Mouse (Mus musculus) mouse embryonic stem cell (cell line): ENCODE results near the gene Ehd2.
"Not testable (repeated sequence)": the region's sequence is repeated elsewhere in the genome, so short reads cannot be mapped to it uniquely, and the experiment has no call there.

ENCODE experiments used
- in situ Hi-C, 2 experiments: fragments of 300-500 bp; cut with MboI; formaldehyde crosslinking; loops; 1 replicate in 1 of 2; 3 replicates in 1 of 2; pipeline ENCODE4 v1.14.3; 2019 to 2020; ENCODE audit warnings: low sequenced_read_pairs in 2 of 2, low pct_unique_long_range_greater_than_20kb in 1 of 2, mixed read lengths in 1 of 2; ENCODE audit not compliant: unreplicated experiment in 1 of 2

The Ehd2 gene

DNA sequence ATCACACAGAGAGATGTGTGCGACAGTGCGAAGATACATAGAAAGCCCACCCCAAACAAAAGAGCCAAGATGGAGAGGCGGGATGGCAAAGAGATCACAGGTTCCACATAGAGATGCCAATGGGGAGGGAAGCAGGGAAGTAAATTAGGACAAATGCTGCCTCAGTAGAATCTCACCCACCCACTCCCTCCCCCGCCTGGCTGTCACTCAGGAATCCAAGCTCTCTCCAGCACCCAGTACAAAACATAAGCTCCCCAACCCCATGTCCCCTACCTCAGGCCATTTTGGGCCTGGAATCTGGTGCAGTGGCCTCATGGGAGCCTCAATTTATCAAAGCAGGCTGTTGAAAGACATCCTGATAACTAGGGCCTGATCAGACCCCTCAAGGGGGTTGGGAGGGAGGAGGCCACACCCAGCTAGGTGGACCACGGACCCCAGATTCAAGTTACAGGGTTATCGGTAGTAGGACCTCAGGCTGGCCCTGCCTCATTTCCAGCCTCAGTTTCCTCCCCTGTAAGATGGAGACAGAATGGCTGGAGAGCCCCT is 46.6 kb downstream of the Ehd2 start:
- in situ Hi-C loops: no loop called here

DNA sequence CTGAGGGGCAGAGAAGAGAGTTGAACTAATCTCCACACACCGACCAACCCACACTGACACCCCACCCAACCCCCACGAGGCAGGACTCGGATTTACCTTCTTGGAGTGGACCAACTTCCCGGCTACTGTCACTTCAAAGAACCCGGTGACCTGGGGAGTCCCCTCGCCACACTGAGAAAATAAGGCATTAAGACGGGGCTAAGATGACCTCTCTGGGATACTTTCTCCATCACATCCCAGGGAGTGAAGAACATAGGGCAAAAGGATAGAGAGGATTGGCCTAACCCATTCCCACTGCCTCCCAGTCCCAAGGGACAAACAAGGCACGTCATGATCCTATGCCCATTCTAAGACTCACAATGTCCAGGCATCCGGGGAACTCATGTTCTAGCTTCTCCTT is 47.4 kb downstream of the Ehd2 start:
- in situ Hi-C loops: no loop called here

DNA sequence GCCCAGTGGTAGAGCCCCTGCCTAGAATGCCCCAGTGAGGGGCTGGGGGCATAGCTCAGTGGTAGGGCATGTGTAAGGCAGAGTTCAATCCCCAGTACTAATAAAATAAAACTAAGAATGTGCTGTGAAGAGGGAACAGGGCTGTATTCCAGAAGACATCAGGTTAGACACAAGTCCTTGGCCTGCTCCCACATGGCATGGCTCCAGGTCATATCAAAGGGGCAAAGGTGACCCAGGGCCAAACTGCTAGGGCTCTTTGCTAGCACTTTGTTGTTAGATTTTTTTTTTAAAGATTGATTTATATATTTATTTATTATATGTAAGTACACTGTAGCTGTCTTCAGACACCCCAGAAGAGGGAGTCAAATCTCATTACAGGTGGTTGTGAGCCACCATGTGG is 49.0 kb downstream of the Ehd2 start:
- in situ Hi-C loops: no loop called here

DNA sequence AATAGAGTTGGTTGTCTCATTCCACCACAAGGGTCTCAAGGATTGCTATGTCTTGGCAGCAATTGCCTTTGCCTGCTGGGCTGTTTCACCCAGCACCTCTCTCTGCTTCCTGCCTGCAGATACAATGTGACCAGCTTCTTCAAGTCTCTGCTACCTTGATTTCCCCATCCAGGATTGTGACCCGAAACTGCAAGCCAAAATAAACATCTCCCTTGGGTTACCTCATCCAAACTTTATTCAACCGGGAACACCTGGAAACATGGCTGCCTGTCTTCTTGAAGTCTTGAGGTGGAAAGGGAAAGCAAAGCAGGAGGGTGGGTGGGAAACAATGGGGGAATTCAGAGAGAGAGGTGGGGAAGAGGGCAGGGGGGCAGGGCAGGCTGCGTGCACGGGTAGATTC is 50.4 kb downstream of the Ehd2 start:
- in situ Hi-C loops: no loop called here

DNA sequence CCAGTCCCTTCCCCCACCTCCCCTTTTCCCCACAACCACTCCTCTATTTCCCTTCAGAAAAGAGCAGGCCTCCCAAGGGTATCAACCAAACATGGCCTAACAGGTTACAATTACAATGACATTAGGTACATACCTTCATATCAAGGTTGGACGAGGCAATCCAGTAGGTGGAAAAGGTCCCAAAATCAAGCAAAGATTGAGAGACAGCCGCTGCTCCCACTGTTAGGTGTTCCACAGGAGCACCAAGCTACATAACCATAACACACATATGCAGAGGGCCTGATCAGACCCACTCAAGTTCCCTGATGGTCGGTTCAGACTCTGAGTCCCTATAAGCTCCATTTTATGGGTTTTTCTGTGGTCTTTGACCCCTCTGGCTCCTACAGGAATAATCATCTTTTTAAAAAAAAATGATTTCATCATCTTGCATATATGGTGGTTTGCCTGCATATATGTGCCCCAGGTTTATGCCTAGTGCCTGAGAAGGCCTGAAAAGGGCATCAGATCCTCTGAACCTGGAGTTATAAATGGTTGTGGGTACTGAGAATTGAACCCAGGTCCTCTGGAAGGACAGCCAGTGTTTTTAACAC is 51.1 kb downstream of the Ehd2 start:
- in situ Hi-C loops: no loop called here

DNA sequence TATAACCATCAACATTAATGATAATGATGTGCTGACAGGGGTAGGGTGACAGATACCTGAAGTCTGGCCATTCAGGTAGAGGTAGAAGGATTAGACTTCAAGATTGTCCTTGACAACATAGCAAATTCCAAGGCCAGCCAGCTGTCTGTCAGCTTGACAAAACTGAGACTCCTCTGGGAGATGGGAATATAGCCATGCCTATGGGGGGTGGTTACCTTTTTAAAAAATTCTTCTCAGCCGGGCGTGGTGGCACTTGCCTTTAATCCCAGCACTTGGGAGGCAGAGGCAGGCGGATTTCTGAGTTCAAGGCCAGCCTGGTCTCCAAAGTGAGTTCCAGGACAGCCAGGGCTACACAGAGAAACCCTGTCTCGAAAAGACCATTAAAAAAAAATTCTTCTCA is 51.7 kb downstream of the Ehd2 start:
- in situ Hi-C loops: not testable (repeated sequence)

DNA sequence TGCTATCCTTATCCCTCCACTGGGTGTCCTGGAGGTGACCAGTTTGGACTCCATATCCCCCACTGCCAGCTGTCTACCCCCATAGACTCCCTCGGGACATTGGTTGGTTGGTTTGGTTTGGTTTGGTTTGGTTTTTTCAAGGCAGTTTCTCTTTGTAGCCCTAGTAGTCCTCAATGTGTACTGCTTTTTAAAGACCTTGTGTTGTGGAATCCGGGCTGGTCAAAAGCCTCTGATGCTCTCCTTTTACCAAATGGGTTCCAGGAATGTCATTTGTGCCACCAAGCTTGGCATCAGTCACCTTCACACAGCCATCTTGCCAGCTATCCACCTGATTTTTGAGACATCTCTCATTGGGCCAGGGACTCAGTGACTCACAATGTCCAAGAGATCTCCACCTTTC is 52.6 kb downstream of the Ehd2 start:
- in situ Hi-C loops: no loop called here

DNA sequence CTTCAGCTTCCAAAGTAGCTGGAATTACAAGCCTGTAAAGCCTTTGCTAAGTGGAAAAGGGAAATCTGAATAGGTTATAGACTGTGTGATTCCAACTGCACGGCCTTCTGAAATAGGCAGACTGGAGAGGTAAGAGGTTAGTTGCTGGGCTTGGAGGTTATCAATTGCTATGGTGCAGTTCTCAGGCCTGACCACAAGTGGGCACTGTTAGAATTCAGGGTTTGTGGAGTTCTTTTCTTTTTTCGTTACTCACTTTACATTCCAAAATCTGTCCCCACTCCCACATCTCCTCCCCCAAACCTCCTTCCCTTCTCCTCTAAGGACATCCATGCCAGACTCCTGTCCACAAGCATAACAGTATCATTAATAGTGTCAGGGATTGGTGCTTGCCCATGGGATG is 53.1 kb downstream of the Ehd2 start:
- in situ Hi-C loops: no loop called here

DNA sequence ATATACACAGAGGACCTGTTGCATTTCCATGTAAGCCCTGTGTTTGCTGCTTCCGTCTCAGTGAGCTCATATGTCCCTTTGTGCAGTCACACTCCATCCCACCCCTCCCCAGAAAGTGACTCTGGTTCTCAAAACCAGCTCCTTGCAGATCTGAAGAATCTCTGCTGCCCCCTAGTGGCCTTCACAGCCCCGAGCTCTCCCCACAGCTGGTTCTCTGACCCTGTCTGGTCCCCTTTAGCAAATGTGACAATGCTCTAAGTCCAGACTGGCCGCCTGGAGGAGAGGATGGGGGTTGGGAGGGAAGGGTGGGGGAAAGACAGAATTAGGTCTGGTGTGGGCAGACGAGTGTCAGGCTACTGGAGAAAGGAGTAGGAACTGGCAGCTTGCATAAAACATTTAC is 55.2 kb downstream of the Ehd2 start:
- in situ Hi-C loops: no loop called here

DNA sequence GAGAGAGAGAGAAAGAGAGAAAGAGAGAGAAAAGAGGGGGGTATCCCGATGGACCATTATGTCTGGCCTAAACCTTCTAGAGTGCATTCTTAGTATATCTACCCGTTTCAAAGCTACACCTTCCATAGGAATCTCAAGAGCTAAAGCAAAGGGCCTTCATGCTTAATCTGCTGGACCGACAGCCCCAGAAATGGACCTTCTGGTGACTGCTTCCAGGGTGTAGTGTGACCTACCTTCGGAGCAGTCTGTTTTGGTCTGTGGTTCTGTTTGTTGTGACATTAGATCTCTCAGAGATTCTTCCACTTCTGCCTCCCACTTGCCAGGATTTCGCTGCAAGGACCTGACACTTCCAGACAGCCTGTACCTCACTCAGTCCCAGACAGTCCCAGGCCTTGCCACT is 56.8 kb downstream of the Ehd2 start:
- in situ Hi-C loops: no loop called here

DNA sequence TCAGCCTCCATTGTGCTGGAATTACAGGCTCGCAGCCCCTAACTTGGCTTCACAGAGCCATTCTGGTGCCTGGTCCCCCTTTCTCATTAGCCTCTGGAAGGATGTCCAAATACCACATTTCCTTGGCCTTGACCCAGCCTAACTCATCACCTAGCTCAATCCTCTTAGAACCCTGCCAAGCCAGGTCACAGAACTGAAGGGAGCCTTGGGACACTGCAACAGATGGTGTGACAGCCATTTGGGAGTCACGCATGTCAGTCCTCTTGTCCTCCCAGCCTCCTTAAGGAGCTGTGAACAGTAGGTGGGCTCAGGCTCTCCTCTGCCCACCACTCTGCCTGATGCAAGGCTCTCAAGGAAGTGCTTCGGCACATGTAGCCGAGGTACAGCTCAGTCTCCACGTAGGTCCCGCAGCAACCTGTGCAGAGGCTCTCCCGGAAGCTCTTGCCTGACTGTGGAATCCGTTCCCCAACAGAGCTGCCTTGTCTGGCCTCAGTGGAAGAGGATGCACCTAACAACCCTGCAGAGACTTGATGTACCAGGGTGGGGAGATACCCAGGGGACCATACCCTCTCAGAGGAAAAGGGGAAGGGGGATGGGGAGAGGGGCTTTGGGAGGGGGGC is 59.3 kb downstream of the Ehd2 start:
- in situ Hi-C loops: no loop called here

DNA sequence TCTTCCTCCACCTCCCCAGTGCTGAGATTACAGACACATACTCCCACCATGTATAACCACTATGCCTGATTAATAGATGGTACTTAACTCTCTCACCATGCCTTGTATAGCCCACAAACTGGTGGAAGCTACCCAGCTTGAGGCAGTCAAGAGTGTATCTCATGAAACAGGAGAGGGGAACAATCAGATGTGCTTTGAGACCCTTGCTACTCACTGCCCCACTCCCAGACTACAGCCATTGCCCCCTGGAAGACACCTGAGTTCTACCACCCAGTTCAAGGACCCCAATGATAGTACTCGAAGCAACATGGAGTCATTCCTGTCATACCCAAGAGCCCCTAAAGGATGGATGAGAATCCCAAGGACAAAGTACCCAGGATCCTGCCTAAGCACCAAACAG is 60.8 kb downstream of the Ehd2 start:
- in situ Hi-C loops: no loop called here

DNA sequence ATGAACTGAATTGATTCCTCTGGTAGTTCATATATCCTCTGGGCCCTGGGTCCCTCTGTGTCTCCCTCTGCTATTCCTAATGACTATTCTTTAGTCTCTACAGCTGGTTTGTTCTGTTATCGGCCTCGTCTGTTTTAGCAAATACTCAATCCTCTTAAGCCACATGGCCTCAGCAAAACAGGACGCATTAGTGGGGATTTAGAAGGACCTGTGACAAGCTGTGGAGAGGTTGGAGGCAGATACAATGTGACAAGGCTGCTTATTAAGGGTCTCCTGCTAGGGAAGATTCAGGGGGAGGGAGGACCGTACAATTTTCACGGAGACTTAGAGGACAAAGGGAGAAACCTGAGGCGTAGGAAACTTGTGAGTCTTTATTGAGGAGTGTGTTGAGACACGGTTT is 61.5 kb downstream of the Ehd2 start:
- in situ Hi-C loops: no loop called here

DNA sequence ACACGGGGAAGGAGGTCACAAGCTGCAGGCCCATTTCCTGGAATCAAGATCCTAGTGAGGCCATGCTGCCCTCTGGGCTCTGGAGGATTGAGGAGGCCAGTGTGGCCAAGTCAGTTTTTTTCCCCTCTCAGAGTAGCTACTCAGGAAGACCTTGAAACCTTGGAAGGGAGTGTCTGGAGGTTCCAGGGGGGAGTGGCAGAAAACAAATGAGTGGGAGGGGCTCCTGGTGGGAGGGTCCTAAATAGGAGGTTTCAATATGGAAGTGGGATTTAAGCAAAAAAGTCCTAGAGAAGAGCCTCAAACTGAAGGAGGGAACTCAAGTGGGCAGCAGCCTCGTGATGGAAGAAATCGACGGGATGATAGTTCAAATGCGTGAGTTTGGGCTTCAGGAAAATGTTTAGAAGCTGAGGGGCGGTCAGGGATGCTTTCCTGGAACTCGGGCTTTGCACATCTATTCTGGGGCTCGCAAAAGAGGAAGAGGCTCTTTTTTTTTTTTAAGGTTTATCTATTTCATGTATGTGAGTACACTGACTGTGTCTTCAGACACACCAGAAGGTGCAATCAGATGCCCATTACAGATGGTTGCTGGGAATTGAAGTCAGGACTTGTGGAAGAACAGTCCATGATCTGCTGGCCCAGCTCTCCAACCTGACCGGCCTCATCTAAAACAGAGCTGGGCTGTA is 65.9 kb downstream of the Ehd2 start:
- in situ Hi-C loops: no loop called here
